Mouse (Mus musculus): Measurements from ENCODE around the gene Nipbl.

DNA sequence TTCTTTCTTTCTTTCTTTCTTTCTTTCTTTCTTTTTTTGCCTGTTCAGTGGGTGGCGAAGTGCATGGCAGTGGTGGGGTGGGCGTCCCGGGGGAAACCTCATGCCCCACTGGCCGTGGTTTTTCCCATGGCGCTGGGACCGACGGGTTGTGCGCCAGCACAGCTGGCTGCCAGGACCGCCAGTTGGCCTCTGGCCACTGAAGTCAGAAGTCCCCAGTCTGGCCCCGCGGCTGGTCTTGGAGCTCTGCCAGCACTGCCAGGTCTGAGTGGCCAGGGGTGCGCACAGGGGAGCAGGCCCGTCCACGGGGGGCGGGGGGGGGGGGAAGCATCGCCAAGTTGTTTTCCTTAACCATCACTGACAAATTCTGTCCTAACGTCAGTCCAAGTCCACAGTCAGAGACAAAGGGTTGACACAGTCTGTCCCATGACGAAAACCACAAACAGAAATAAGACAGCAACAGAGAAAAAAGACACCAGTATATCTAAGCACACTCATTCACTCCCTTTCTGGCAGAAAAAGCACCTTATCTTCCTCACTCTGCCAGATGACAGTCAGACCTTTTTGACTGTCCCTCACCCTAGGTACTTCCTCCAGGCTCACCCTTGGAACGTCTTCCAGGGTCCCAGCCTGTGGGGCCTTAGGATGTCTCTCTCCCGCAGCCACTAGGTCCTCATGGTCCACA is 164.2 kb downstream of the Nipbl start:
- no peak for TF ChIP-seq POLR2A (IDR thresholded peaks at IDR 0.05; ENCODE audit: borderline replicate concordance, control insufficient read depth, low read depth, low read length)
- no peak for TF ChIP-seq CTCF (IDR thresholded peaks at IDR 0.05; ENCODE audit: control insufficient read depth, insufficient read depth, low read length)

Data from bone marrow, adult 2 months (tissue).